Mouse (Mus musculus) midbrain, embryonic 16.5 days (tissue): Measurements from ENCODE around the gene Ovol2. TPM values are rescaled to one million over a fixed set of nuclear protein-coding genes. Genes with fewer than 3 reads are reported as not detected.
A peak's percentile ranks its signal among the peaks of the same experiment; 100 is the strongest.

Experiments
- ATAC-seq: fragments of 200-750 bp; cut with Nextera tagmentation; 2 replicates; pipeline ENCODE4 v1.8.0; 2017; ENCODE audit warnings: moderate TSS enrichment
- H3K27ac ChIP-seq: fragments of 300-500 bp; sonication (generic); 2 replicates; pipeline ENCODE4 v1.5.1; 2014; ENCODE audit warnings: mild to moderate bottlenecking, low read length, mixed read lengths
- H3K27me3 ChIP-seq: fragments of 300-500 bp; sonication (generic); 2 replicates; pipeline ENCODE4 v1.6.1; 2014; ENCODE audit warnings: low read depth, low read length, mixed read lengths; ENCODE audit not compliant: control insufficient read depth, insufficient read depth
- H3K36me3 ChIP-seq: fragments of 300-500 bp; sonication (generic); 2 replicates; pipeline ENCODE4 v1.6.1; 2014; ENCODE audit warnings: mild to moderate bottlenecking, low read length, moderate library complexity, mixed read lengths; ENCODE audit not compliant: control insufficient read depth, insufficient read depth
- H3K4me1 ChIP-seq: fragments of 300-500 bp; sonication (generic); 2 replicates; pipeline ENCODE4 v1.6.1; 2014; ENCODE audit warnings: mild to moderate bottlenecking, low read length, mixed read lengths; ENCODE audit not compliant: control insufficient read depth, insufficient read depth
- H3K4me2 ChIP-seq: fragments of 300-500 bp; sonication (generic); 2 replicates; pipeline ENCODE4 v1.6.1; 2014; ENCODE audit warnings: mild to moderate bottlenecking, low read length, mixed read lengths
- H3K4me3 ChIP-seq: fragments of 300-500 bp; sonication (generic); 2 replicates; pipeline ENCODE4 v1.5.1; 2014; ENCODE audit warnings: low read depth, mild to moderate bottlenecking, low read length, moderate library complexity, mixed read lengths
- H3K9ac ChIP-seq: fragments of 300-500 bp; sonication (generic); 2 replicates; pipeline ENCODE4 v1.6.1; 2014; ENCODE audit warnings: low read depth, low read length, mixed read lengths
- H3K9me3 ChIP-seq: fragments of 300-500 bp; sonication (generic); replicated peaks from 2 replicates; pipeline ENCODE4 v1.6.1; 2014; ENCODE audit warnings: mild to moderate bottlenecking, low read length, mixed read lengths; ENCODE audit not compliant: control insufficient read depth, poor library complexity, severe bottlenecking
- WGBS: fragments of 180-500 bp; shearing (Covaris S2); extraction: QIAGEN DNeasy Blood & Tissue Kit; methylation state at CpG from one replicate; pipeline ENCODE4 v1.1.7; 2014; 5-methylcytosine and 5-hydroxymethylcytosine counted together
- polyA plus RNA-seq: library from polyadenylated mRNA; unstranded; fragments of >200 nt; fragmentation: Nextera tagmentation; extraction: Ambion mirVana; gene quantifications from 2 replicates; pipeline ENCODE4 v1.2.1, GENCODE M21; 2015

Gene Ovol2
- polyA plus RNA-seq, 1 experiment from 2014 or later: not detected

GRCm38 (mm10) chr2:144276885-144277284, 55.1 kb downstream of the Ovol2 start:
- H3K9me3 ChIP-seq: no peaks in the 10 kb centered on the region
- WGBS: 95% methylated on average over 3 of the region's 3 CpGs
- peaks cover 3% of the 10 kb centered on the region for H3K4me1 ChIP-seq
- H3K36me3 ChIP-seq: peaks cover 4% of the 10 kb centered on the region; the same call in 1 of the 2 replicates
- H3K9ac ChIP-seq: no peak overlapping the region
- ATAC-seq: no peak
- no peak overlapping the region for H3K27ac ChIP-seq
- no peak overlapping the region for H3K4me2 ChIP-seq
- H3K27me3 ChIP-seq: no peaks in the 10 kb centered on the region
- H3K4me3 ChIP-seq: no peak overlapping the region

GRCm38 (mm10) chr2:144274741-144275140, 57.2 kb downstream of the Ovol2 start:
- Histone ChIP-seq H3K4me3 (no peak overlapping the region), H3K27ac (no peak overlapping the region), H3K4me2 (no peak overlapping the region), H3K9ac (no peak overlapping the region), H3K9me3 (no peaks in the 10 kb centered on the region), H3K36me3 (peaks cover 2% of the 10 kb centered on the region; the same call in 1 of the 2 replicates), H3K4me1 (peaks cover 6% of the 10 kb centered on the region), H3K27me3 (no peaks in the 10 kb centered on the region)
- 78% methylated on average over 8 of the region's 8 CpGs for WGBS
- no peak for ATAC-seq

- no peak overlapping the region for H3K9ac ChIP-seq
- H3K27me3 ChIP-seq: no peaks in the 10 kb centered on the region
- 93% methylated on average over 12 of the region's 12 CpGs for WGBS
- H3K4me2 ChIP-seq: no peak overlapping the region
- peaks cover 30% of the 10 kb centered on the region for H3K4me1 ChIP-seq
- no peak overlapping the region for H3K4me3 ChIP-seq
- no peaks in the 10 kb centered on the region for H3K9me3 ChIP-seq
- no peak for ATAC-seq
- no peak overlapping the region for H3K27ac ChIP-seq
- no peaks in the 10 kb centered on the region for H3K36me3 ChIP-seq
Observed at GRCm38 (mm10) chr2:144272088-144272487, 59.9 kb downstream of the Ovol2 start.

- Histone ChIP-seq H3K9ac (peak within 1 kb of the TSS; percentile 98), H3K9me3 (no peaks in the 10 kb centered on the region), H3K27ac (peak within 1 kb of the TSS; percentile 94), H3K4me1 (peaks cover 33% of the 10 kb centered on the region), H3K4me2 (peak within 1 kb of the TSS; percentile 84), H3K36me3 (no peaks in the 10 kb centered on the region), H3K27me3 (no peaks in the 10 kb centered on the region), H3K4me3 (peak within 1 kb of the TSS; percentile 98)
- WGBS: under 1% methylated on average over 90 of the region's 93 CpGs
- peak; percentile 98 for ATAC-seq
Observed at GRCm38 (mm10) chr2:144270507-144271420, 61.2 kb downstream of the Ovol2 start, which contains the start of the genes Mgme1 and Snx5. TSS of gene Mgme1 (plus strand) at chr2:144270663. TSS of gene Snx5 (minus strand) at chr2:144270906.

DNA sequence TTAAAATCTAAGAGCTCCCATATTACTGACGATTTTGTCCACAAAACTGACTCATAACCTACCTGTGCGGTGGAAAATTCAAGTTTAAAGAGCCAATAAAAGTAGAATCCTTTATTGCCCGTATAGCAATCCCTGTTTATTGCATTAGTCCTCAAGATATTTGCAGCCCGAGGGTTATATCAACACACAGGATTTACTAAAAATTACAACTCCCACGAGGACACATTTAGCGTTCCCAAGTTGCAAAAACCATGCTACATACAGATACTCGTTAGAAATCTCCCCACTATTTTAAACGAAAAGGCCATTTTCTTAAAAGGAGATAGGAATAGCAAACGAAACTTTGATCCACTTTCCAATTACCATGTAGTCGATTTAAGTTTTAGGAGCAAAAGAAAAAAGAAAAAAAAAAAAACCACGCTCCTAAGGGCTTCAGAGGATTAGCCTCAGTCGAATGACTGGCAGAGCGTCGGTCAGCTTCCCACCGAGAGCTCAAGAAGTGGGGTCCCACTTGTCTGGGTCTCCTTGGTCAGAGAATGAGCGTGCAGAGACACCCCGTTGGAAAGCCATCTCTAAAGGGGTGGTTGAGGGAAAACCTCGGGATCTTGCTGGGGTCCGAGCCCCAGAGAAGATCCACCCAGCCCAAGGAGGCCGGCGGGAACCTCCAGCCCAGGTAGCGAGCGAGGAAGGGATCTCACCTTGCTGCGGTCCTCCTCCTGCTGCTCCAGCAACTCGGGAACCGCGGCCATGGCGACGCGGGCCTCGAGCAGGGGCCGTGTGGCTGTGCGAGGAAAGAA, 62.1 kb downstream of the Ovol2 start:
- Histone ChIP-seq H3K9ac (peak overlapping the region; percentile 98), H3K27ac (peak overlapping the region; percentile 94), H3K36me3 (no peaks in the 10 kb centered on the region), H3K4me1 (peaks cover 34% of the 10 kb centered on the region), H3K9me3 (no peaks in the 10 kb centered on the region), H3K27me3 (no peaks in the 10 kb centered on the region), H3K4me2 (peak overlapping the region; percentile 84), H3K4me3 (peak overlapping the region; percentile 98)
- WGBS: 0% methylated on average over 33 of the region's 33 CpGs
- peak; percentile 46; the same call in 1 of the 2 replicates for ATAC-seq

DNA sequence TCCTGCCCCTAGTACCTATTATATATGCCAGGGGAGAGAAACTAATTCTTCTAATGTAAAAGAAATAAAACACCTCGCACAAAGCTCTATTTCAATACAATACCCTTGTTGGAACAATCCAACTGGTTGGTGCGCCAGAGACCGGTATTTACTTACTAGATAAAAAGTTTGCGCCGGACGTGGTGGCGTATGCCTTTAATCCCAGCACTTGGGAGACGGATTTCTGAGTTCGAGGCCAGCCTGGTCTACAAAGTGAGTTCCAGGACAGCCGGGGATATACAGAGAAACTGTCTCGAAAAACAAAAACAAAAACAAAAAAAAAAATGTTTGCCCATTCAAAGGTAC, 62.7 kb downstream of the Ovol2 start:
- H3K9me3 ChIP-seq: no peaks in the 10 kb centered on the region
- peak overlapping the region; percentile 98; the same call in 1 of the 2 replicates for H3K9ac ChIP-seq
- H3K4me2 ChIP-seq: peak overlapping the region; percentile 84
- no peak for ATAC-seq
- no peaks in the 10 kb centered on the region for H3K27me3 ChIP-seq
- no peaks in the 10 kb centered on the region for H3K36me3 ChIP-seq
- H3K27ac ChIP-seq: no peak overlapping the region
- peaks cover 34% of the 10 kb centered on the region for H3K4me1 ChIP-seq
- H3K4me3 ChIP-seq: peak overlapping the region; percentile 98
- 2% methylated on average over 11 of the region's 11 CpGs for WGBS

- H3K9me3 ChIP-seq: no peaks in the 10 kb centered on the region
- H3K9ac ChIP-seq: no peak overlapping the region
- H3K4me3 ChIP-seq: peak overlapping the region; percentile 98
- 6% methylated on average over 6 of the region's 6 CpGs for WGBS
- no peaks in the 10 kb centered on the region for H3K27me3 ChIP-seq
- H3K36me3 ChIP-seq: no peaks in the 10 kb centered on the region
- H3K27ac ChIP-seq: no peak overlapping the region
- H3K4me2 ChIP-seq: peak overlapping the region; percentile 84
- H3K4me1 ChIP-seq: peaks cover 32% of the 10 kb centered on the region
- ATAC-seq: no peak
Observed at GRCm38 (mm10) chr2:144268446-144269305, 63.3 kb downstream of the Ovol2 start.

GRCm38 (mm10) chr2:144267731-144268015, 64.3 kb downstream of the Ovol2 start:
- peaks cover 32% of the 10 kb centered on the region for H3K4me1 ChIP-seq
- H3K36me3 ChIP-seq: no peaks in the 10 kb centered on the region
- H3K9me3 ChIP-seq: no peaks in the 10 kb centered on the region
- no peak overlapping the region for H3K9ac ChIP-seq
- no peak overlapping the region for H3K27ac ChIP-seq
- ATAC-seq: no peak
- H3K27me3 ChIP-seq: no peaks in the 10 kb centered on the region
- no peak overlapping the region for H3K4me2 ChIP-seq
- 50% methylated on average over 1 of the region's 1 CpGs for WGBS
- H3K4me3 ChIP-seq: no peak overlapping the region
